Mouse (Mus musculus): Measurements from ENCODE around the gene Tenm2.

Gene Tenm2

DNA sequence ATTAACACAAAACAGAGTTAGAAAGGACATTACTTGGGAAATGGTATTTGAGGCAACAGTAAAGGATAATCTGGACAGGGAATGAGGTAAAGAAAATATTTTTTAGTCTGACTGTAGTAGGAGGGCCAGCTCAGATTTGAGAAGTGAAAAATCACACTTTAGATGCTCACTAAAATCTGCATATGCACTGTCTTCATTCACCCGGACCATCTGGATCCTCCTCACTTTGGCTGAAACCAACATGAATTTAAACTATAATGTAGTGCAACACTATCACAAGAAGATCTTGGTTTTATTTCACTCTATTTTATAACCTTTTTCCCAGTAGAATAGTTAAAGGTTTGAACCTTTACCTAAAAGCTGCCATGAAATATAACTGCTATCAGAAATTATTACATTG, 326.7 kb downstream of the Tenm2 start:
- intact Hi-C loops (cut with DNase I) = no loop called here

DNA sequence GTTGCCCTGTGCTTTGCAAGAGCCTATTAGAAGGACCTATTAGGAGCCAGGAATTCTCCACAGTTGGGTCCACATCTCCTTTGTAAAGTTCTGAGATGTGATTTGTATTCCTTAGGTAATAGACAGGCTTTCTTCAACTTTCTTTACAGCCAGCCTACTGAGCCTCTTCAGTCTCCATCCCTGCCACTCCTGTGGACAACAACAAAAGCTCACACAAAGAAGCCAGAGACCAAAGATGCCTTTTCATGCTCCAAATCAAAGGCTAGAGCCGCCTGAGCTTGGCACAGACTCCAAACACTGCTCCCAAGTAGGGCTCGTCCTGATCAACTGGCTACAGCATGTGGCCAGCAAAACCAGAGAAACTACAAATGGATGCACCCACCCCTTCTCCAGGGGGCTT, 333.5 kb downstream of the Tenm2 start:
- intact Hi-C loops (cut with DNase I) = no loop called here

DNA sequence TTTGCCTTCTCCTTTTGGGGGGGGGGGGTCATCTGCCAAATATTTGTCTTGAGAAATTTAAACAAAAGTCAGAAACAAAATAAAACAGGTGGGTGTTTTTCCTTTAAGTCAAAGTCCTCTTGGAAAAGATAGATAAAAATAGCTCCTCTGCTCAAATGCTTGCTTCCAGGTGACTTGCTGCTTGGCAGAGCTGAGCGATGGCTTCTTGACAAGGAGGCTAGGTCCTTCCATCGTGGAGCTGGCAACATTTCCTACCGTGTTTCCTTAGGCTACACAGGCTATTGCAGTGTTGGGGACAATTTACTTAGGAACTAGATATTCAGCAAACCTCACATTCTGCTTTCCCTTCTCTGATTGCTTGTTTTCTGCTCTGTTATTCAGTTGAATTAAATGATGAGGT, 342.7 kb downstream of the Tenm2 start:
- intact Hi-C loops (cut with DNase I) = no loop called here

DNA sequence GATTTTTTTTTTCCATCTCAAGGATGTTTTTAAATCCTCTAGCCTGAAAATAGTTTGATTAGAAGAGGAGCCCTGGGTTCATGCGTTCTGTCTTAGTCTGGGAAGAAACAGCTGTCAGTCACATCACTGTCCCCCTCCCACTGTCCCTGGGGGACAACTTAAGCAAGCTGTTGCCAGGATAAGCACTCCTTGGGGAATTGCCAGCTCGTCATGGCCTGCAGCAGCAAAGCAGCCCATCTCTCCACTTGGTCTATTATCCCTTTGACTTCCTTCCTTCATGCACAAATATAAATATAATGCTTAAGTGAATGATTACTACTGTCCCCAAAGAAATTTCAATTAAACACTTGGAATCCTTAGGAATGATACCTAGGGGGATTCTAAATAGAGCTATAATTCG, 344.7 kb downstream of the Tenm2 start:
- intact Hi-C loops (cut with DNase I) = no loop called here

DNA sequence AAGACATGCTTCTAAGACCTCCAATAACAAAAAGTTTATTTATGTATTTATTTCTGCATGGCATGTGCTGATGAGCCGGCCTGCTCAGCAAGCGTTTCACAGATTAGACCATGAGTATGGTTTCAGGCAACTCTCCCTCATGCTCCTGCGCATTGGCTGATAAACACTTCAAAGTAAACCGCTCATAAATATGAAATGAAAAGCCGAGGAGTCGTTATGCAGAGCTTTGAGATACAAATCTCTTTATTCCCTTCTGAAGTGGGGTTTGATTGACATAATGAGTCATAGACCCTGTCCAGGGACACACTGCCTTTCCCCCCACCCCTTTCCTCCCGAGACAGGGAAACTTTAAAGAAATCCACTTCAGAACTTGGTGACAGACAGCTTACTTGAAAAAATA, 348.3 kb downstream of the Tenm2 start:
- intact Hi-C loops (cut with DNase I) = no loop called here

DNA sequence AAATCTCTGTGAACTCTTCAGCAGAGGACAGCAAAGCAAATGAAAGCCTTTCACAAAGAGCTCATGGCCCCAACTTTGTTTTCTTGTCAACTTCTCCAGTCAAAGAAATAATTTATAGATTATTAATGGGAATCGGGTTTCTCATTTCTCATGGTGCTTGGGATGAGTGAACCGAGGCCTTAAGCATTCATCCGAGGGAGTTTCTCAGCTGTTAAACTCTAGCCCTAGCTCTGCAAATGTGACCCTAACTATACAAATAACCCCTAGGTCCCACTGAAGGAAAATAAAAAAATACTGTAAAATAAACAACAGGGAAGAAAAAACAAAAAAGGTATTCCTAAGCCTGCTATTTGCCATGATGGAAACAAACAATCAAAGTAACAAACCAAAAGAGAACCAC, 349.6 kb downstream of the Tenm2 start:
- intact Hi-C loops (cut with DNase I) = no loop called here

DNA sequence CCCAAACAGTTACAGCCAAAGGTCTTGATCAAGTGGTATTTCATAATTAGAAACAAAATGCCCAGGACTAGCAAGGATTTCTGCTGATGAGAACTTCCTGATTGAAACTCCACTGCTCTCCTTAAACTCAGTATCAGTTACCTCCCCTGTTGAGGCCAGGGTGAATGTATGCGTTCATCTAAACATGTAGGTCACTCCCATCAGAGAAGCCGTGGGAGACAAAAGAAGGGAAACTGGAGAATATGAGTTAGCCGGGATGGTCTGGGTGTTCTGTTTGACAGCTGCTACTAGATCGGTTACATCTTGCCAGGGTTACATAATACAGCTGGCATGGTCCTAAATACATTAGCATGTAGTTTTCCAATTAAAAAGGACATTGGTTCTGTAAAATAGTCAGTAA, 362.8 kb downstream of the Tenm2 start:
- intact Hi-C loops (cut with DNase I) = no loop called here

DNA sequence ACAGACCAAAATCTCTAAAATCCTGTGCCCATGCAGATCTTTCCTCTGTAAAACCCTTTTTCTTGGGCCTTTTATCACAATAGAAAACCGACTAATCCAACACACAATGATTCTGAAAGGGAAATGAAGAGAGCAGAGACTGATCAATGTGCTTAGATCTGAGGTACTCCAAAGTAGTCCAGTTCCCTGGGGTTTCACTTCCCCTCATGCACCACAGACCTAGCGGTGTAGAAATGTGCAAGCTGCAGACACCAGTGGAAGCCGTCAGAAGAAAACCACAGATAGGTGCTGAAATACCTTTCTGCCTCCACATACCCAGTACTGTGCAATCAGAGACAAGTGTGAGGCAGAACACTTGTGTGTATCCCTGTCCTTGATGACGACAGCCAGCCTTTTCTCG, 365.2 kb downstream of the Tenm2 start:
- intact Hi-C loops (cut with DNase I) = no loop called here

DNA sequence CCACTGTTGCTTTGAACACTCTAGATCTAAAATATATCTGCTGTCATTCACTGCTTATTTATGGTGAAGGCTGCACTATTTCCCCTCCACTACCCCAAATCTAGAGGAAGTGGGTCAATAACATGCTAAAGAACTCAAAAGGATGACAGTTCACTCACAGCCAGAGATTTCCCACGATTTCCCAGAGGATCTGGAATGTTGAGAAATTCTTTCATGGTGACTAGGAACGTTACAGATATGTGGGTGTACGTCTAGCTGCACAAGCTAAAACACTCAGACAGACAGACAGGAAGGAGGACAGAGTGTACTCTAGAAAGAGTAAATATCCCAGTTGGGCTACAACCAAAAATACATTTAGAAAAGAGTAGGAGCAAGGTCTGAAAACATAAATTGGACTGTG, 384.1 kb downstream of the Tenm2 start:
- intact Hi-C loops (cut with DNase I) = no loop called here

DNA sequence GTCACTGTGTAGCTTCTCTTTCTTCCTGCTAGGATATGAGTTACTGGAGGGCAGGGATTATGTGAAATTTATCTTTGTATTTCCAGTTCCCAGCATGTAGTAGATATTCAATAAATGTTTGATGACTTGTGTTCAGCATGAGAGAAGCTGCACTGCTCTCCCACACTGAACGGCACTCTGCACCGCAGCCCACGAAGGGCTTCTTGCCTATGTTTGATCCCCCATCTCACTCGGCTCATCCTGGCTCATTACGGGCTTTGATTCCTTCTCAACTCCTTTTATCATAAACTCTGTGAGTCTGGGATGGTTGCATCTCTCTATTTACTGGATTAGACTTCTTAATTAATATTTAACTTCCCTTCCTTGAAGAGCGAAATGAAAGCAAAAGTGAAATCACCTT, 388.3 kb downstream of the Tenm2 start:
- intact Hi-C loops (cut with DNase I) = no loop called here

DNA sequence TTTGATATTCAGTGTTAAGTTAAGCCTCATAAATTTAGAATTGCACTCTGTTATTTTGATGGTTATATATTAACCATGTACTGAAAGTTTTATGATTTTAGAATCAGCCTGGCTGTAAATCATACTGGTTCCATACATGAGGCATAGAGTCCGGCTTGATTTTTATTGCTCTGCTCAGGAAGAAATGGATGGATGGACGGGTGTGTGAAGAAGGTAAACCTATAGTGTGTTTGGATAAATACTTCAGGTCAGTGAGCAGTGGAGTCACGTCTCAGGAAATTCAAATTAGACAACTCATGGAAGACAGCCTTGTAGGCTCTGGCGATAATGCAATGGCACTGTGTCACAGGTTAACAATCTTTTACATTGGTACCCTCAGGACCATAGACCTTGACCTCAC, 402.9 kb downstream of the Tenm2 start:
- intact Hi-C loops (cut with DNase I) = no loop called here

DNA sequence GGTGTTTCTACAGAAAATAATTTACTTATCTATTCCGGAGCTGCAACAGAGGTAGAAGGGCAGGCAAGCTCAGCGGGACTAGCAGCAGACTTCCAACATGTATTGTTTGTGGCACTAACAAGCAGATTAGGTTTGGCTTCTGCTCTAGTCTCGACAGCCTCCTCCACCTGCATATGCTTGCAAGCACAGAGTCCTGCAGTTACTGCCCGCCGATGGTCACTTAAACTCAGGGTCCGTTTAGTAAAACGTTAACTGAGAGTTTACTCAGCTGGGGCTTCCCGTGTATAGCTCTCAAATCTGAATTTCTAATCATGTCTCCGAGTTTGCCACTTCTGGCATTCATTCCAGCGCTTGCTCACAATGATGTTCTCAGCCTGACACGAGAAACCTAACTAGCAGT, 404.3 kb downstream of the Tenm2 start:
- intact Hi-C loops (cut with DNase I) = no loop called here

DNA sequence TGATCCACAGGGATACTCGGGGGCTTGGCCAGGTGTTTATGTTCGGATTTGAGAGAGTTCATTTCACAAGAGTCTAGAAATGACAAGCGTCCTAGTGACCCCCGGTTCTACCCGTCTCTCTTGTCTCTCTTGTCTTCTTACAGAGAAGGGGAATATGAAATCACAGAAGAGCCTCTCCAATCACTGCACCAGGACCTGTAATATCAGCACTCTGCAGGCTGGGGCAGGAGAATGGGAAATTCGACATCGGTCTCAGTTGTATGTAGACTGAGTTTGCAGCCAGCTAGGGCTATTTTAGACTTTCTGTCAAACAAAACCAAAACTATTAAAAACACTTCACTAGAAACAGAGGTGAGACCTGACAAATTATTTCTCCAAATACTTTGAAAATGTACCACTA, 411.1 kb downstream of the Tenm2 start:
- intact Hi-C loops (cut with DNase I) = no loop called here

DNA sequence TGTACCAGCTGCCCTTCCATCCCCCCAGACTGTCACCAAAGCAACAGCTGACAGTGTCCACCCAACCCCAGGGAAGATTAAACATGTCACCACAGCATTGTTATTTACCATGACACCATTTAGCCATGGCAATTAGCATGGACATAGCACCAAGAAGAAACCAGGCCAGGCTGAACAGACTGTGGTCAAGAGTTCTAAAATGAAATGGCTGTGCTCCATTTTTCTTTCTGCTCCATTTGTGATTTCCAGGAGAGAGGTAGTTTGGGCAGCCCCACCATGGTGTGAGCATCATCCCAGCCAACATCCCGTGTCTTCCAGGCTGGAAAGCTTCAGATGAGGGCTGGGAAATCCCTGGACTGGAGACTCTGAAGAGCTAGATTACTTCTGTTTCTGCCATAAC, 431.1 kb downstream of the Tenm2 start:
- intact Hi-C loops (cut with DNase I) = no loop called here

DNA sequence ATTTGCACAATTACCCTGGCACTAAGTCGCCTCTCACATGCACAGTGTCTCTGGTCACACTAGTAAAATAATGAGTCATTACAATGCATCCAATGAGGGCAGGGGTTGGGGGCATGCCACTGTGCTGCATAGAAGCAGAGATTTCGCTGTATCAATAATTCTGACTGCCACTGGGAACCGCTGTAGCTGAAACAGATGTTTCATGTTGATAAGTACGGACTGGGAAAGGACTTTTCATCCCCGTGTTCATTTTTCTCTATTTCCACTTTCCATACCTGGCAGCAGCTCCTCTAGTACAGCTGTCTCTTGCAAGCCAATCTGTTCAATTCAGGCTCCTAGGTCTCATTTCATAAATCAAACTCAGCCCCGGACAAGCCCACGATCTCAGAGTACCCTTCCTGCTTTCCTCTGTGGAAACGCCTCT, 433.5 kb downstream of the Tenm2 start:
- intact Hi-C loops (cut with DNase I) = no loop called here

DNA sequence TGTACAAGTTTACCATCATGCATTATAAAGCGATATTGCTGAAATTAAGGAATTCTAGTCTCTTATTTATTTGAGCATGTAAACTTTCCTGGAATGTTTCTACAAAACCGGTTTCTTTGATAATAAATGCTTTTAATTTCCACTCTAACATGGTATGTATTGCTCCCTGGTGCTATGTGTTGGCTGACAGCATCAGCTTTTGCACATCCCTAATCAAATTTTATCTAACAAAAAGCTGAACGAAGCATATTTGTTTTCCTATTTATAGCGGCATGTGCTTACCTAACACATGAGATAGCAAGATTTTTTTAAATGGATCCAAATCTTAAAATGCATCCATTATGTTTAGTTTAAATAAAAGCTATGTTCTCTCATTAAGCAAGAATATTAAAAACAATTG, 434.1 kb downstream of the Tenm2 start:
- intact Hi-C loops (cut with DNase I) = no loop called here

DNA sequence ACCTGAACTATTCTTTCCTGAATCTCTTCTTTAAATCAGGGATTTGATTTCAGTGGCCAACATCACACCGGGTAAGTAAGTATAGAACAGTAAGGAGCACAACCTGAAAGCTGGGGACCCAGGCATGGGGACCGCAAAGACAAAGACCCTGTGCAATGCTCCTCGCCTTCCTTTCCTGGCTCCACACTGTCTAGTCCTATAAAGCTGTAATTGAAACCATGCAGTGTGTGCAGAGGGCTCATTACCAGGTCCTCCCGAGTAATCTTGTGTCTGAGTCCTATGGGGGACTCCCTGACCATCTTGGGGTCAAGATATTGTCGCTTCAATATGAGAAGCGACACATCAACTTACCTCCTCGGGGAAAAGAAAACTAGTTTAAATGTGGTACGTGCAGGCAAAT, 436.4 kb downstream of the Tenm2 start:
- intact Hi-C loops (cut with DNase I) = no loop called here

DNA sequence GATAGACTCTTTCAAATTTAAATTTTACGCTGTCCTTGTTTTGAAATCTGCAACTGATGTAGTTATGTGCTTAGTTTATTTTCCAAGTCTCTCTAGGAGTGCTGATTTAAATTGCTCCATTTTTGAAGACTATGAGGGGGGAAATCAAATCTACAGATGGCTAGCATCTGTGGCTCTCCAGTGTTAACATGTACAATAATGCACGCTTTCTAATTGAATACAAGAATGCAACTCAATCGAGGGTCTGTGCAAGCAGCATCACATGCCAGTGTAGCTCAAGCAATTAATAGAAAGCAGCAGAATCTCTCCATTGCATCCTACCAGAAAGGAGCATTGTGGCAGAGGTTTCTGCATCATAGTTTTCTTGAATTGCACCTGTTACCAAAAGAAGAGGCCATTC, 477.8 kb downstream of the Tenm2 start:
- intact Hi-C loops (cut with DNase I) = no loop called here

DNA sequence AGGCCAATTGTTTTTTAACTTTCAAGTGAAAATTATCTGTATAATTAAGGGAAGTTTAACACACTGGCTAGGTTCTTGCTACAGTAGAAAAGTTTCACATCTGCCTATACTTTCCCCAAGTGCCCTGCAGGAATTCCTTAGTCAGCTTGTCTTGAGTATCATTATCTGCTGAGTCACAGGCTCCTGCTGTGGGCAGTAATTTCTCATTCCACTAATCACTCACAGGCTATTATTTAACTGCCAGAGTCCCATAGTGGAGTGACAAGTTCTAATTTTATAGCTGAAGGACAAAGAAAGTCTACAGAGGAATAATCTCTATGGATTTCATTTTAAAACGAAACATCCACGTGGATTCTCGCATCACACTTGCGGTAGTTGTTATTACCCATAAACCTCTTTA, 489.5 kb downstream of the Tenm2 start:
- intact Hi-C loops (cut with DNase I) = no loop called here

DNA sequence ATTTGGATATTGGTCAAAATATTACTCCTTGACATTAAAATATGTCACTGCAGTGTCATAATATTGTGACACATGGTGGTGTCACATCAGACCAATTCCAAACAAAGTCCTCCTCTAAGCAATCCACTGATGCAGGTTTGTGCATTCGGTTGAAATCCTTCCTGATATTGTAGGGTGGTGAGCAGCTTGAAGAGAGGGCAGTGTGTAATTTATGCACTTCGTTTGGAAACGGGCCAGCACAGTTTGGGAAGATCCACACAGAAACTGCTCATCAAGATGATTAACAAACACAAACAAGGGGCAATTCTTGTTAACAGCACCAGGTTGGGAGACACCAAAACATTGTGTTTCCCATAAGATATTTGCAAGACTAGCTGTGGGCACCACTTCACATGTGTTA, 508.0 kb downstream of the Tenm2 start:
- intact Hi-C loops (cut with DNase I) = no loop called here

DNA sequence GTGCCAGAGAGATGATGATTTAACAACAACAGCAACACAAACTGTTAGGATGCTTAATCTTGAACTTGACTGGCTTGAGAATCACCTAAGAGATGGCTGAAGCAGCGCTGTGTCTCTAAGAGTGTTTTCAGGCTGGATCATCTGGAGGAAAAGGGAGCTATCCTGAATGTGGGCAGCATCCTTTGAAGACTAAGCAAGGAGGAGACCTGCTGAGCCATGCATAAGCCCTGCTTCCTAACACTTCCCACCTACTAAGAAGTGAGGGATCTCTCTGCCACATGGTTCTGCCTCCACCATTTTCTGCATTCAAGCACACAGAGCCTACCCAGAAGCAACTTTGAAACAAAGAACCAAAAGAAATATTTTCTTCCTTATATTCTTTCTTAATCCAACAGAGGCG, 532.9 kb downstream of the Tenm2 start:
- intact Hi-C loops (cut with DNase I) = no loop called here

DNA sequence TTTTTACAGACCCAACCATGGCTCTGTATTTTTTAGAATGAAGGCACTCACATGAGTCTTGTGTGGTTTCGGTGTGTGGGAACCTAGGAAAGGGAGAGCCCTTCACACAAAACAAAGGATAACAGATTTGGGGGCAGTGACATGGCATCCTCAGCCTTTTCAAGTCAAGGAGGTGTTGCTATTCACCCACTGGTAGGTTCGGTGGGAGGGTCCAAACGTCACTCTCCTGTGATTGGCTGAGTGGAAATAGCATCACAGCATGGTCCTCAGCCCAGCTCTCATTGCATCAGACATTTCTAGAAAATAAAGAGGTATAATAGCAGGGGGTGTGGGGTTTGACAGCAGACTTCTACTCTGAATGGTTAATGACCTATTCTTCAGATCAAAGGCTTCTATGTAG, 534.8 kb downstream of the Tenm2 start:
- intact Hi-C loops (cut with DNase I) = no loop called here

DNA sequence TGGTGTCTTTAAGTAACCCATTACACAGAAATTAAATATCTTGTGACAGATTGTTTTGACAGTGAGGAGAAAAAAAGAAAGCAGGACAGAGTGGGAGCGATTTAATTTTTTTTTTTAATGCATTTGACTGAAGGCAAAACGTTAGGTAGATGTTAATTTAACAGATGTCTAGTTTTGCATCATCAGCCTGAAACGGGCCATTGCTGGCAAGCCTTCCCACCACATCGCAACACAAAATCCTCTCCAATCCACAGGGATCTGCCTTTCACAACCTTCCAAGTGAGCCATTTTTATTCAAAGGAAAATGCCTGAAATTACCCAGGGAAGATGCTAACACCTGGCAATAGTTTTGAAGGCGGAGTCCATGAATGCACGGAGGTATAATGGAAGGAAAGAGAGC, 535.6 kb downstream of the Tenm2 start:
- intact Hi-C loops (cut with DNase I) = no loop called here

DNA sequence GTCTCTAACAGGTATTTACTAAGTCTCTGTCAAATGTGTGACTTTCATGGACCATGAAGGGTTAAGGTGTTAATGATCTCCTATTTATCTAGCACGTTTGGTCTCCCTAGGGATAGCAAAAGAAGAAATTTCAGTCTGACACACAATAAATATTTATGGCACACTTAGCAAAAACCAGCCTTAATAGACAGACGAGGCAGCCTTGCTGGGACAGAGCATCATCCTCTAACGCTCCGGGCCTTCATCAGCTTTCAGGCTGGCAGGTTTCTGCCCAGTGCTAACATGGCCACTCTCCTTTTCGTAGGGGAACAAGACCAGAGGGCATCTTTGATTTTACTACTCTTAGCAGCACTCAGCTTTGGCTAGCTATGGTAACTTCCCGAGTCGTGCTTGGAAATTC, 537.5 kb downstream of the Tenm2 start:
- intact Hi-C loops (cut with DNase I) = no loop called here

DNA sequence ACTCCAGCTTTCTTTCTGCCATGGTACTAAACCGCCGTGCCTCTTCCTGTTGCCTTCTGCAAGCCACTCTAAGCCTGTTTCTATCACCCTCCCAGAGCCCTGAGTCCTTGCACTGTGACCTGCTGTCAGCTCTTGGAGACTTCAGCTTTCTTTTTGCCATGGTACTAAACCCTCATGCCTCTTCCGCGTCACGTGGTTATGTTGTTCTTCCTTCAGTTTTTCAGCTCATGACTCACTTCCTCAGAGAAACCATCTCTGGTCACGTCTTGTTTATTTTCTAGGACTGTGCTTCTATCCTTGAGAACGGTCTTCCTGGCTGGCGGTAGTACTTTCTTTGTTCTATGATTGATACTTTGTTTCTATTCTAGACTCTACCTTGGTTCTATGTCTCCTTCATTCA, 537.9 kb downstream of the Tenm2 start:
- intact Hi-C loops (cut with DNase I) = no loop called here

All from adrenal gland (tissue).